In genomic region chr10:84838850-84839473, GRCm38 (mm10) we compare ENCODE assay signal across 20 mouse cellular contexts.
"Had no signal": no experiment of that assay in that cellular context is flagged by ENCODE, and none has a peak within 500 bp of the region (broad histone marks: within the 10 kb centered on the region; RNA-seq: fewer than 3 reads in every experiment).

No protein-coding gene starts in this region.

- ATAC-seq: liver, postnatal 0 days; lung, postnatal 0 days; midbrain, embryonic 16.5 days had no signal

- H3K27me3 ChIP-seq: liver, embryonic 15.5 days; lung, embryonic 15.5 days; midbrain, embryonic 12.5 days; neural tube, embryonic 12.5 days; stomach, embryonic 15.5 days had no signal

- DNase-seq: liver, postnatal 0 days; lung, adult 2 months; lung, postnatal 14 days; lung, postnatal 36 days; midbrain, embryonic 14.5 days; right cerebral cortex, postnatal 14 days; thymus, adult 2 months; thymus, postnatal 25 days; thymus, postnatal 4 days had no signal

- H3K4me2 ChIP-seq: liver, embryonic 15.5 days; lung, embryonic 15.5 days; midbrain, embryonic 12.5 days; neural tube, embryonic 12.5 days; stomach, embryonic 15.5 days had no signal

- H3K9me3 ChIP-seq: liver, embryonic 15.5 days; lung, embryonic 15.5 days; megakaryocyte, embryonic 14.5 days; midbrain, embryonic 12.5 days; neural tube, embryonic 12.5 days; stomach, embryonic 15.5 days had no signal

- H3K9ac ChIP-seq: liver, embryonic 15.5 days; liver, postnatal 0 days; lung, embryonic 15.5 days; midbrain, embryonic 12.5 days; neural tube, embryonic 12.5 days; stomach, embryonic 15.5 days had no signal

- H3K36me3 ChIP-seq: liver, embryonic 15.5 days; lung, embryonic 15.5 days; stomach, embryonic 15.5 days had no signal

- H3K4me1 ChIP-seq: liver, embryonic 15.5 days; lung, embryonic 15.5 days; stomach, embryonic 15.5 days had no signal

- H3K27ac ChIP-seq: liver, embryonic 15.5 days; lung, embryonic 15.5 days; macrophage; midbrain, embryonic 12.5 days; neural tube, embryonic 12.5 days; stomach, embryonic 15.5 days; stomach, postnatal 0 days had no signal

- H3K4me3 ChIP-seq: liver, embryonic 15.5 days; lung, embryonic 15.5 days; megakaryocyte, embryonic 14.5 days; midbrain, embryonic 12.5 days; myocyte; neural tube, embryonic 12.5 days; stomach, embryonic 15.5 days had no signal
